Mouse (Mus musculus) MEL (cell line): ENCODE measurements at regions not wholly inside any gene's neighbourhood (a gene's known extent, or its start where the extent isn't known, plus 50 kb on each side); places are given as distances from the start of the nearest gene placed in this dataset.

Source experiments
- DNase-seq: peaks from one replicate; pipeline ENCODE4 v3.0.0; 2011; ENCODE audit warnings: low read depth, low spot score
- H3K27ac ChIP-seq: 2 replicates; pipeline ENCODE4 v1.5.1; 2012; ENCODE audit warnings: low read depth, mild to moderate bottlenecking, control low read depth, low read length, moderate library complexity; ENCODE audit not compliant: control insufficient read depth
- H3K27me3 ChIP-seq, 2 experiments: fragments of 150-350 bp in 1 of 2; sonication (generic) in 1 of 2; 2 replicates each; pipeline ENCODE4 v1.6.1; 2012; ENCODE audit warnings: low read length in 2 of 2, mild to moderate bottlenecking in 2 of 2, improper control_type of control experiment in 1 of 2, moderate library complexity in 1 of 2; ENCODE audit not compliant: insufficient read depth in 2 of 2, control insufficient read depth in 1 of 2
- H3K36me3 ChIP-seq, 2 experiments: 2 replicates each; pipeline ENCODE4 v1.6.1; 2012 to 2014; ENCODE audit warnings: low read length in 2 of 2, improper control_type of control experiment in 1 of 2, inconsistent platforms in 1 of 2, mild to moderate bottlenecking in 1 of 2; ENCODE audit not compliant: insufficient read depth in 2 of 2, control insufficient read depth in 1 of 2
- H3K4me1 ChIP-seq, 2 experiments: fragments of 150-350 bp in 1 of 2; sonication (generic) in 1 of 2; 2 replicates each; pipeline ENCODE4 v1.6.1; 2012; ENCODE audit warnings: low read length in 2 of 2, improper control_type of control experiment in 1 of 2, mild to moderate bottlenecking in 1 of 2; ENCODE audit not compliant: insufficient read depth in 2 of 2, control insufficient read depth in 1 of 2
- H3K4me3 ChIP-seq, 2 experiments: fragments of 150-350 bp in 1 of 2; sonication (generic) in 1 of 2; 2 replicates each; pipeline ENCODE4 v1.5.1; 2012; ENCODE audit warnings: low read depth in 2 of 2, low read length in 2 of 2, mild to moderate bottlenecking in 2 of 2, moderate library complexity in 2 of 2, control low read depth in 1 of 2, improper control_type of control experiment in 1 of 2; ENCODE audit not compliant: control insufficient read depth in 1 of 2, insufficient read depth in 1 of 2
- H3K79me2 ChIP-seq: 2 replicates; pipeline ENCODE4 v1.6.1; 2012; ENCODE audit warnings: mild to moderate bottlenecking, low read length, moderate library complexity; ENCODE audit not compliant: control insufficient read depth, poor library complexity, insufficient read depth
- H3K9ac ChIP-seq: 2 replicates; pipeline ENCODE4 v1.6.1; 2012; ENCODE audit warnings: low read depth, mild to moderate bottlenecking, control low read depth, low read length, moderate library complexity; ENCODE audit not compliant: control insufficient read depth, poor library complexity, severe bottlenecking
- H3K9me3 ChIP-seq: fragments of 150-350 bp; sonication (generic); replicated peaks from 2 replicates; pipeline ENCODE4 v1.6.1; 2012; ENCODE audit warnings: mild to moderate bottlenecking, low read length, improper control_type of control experiment, moderate library complexity; ENCODE audit not compliant: insufficient read depth
- BHLHE40 ChIP-seq: IDR thresholded peaks from 2 replicates; pipeline ENCODE4 v1.6.1; 2012; ENCODE audit warnings: low read depth, mild to moderate bottlenecking, inconsistent platforms, low read length, improper control_type of control experiment, borderline replicate concordance
- CHD2 ChIP-seq: IDR thresholded peaks from 2 replicates; pipeline ENCODE4 v1.6.1; 2011; ENCODE audit warnings: low read length, improper control_type of control experiment
- CTCF ChIP-seq, 3 experiments: IDR thresholded peaks in 2 of 3; conservative IDR thresholded peaks in 1 of 3; 2 replicates each; pipeline ENCODE4 v1.5.1; 2011 to 2012; ENCODE audit warnings: low read length in 3 of 3, low read depth in 2 of 3, mild to moderate bottlenecking in 2 of 3, improper control_type of control experiment in 1 of 3, inconsistent platforms in 1 of 3, mixed read lengths in 1 of 3, moderate library complexity in 1 of 3; ENCODE audit not compliant: control insufficient read depth in 1 of 3, insufficient read depth in 1 of 3, poor library complexity in 1 of 3, severe bottlenecking in 1 of 3
- HCFC1 ChIP-seq: IDR thresholded peaks from 2 replicates; pipeline ENCODE4 v1.6.1; 2012; ENCODE audit warnings: low read depth, mild to moderate bottlenecking, inconsistent platforms, low read length, improper control_type of control experiment, moderate library complexity
- MAX ChIP-seq: IDR thresholded peaks from 2 replicates; pipeline ENCODE4 v1.6.1; 2011; ENCODE audit warnings: low read length, improper control_type of control experiment
- MEF2A ChIP-seq: IDR thresholded peaks from 2 replicates; pipeline ENCODE4 v1.6.1; 2014; ENCODE audit warnings: low read depth, mild to moderate bottlenecking, inconsistent platforms, low read length, improper control_type of control experiment; ENCODE audit not compliant: poor library complexity, insufficient replicate concordance, severe bottlenecking; ENCODE audit errors: extremely low read depth
- MXI1 ChIP-seq: IDR thresholded peaks from 2 replicates; pipeline ENCODE4 v1.6.1; 2011; ENCODE audit warnings: mild to moderate bottlenecking, low read depth, low read length, improper control_type of control experiment
- NRF1 ChIP-seq: IDR thresholded peaks from 2 replicates; pipeline ENCODE4 v1.6.1; 2014; ENCODE audit warnings: low read depth, mild to moderate bottlenecking, inconsistent platforms, low read length, improper control_type of control experiment, moderate library complexity; ENCODE audit not compliant: poor library complexity, insufficient read depth, severe bottlenecking
- POLR2AphosphoS2 ChIP-seq: IDR thresholded peaks from 2 replicates; pipeline ENCODE4 v1.6.1; 2011; ENCODE audit warnings: low read length, improper control_type of control experiment
- POLR2AphosphoS5 ChIP-seq: IDR thresholded peaks from 2 replicates; pipeline ENCODE4 v1.6.1; 2012; ENCODE audit warnings: low read depth, borderline replicate concordance, mild to moderate bottlenecking, inconsistent platforms, low read length, moderate library complexity, mixed read lengths
- RAD21 ChIP-seq: IDR thresholded peaks from 2 replicates; pipeline ENCODE4 v1.6.1; 2011; ENCODE audit warnings: mild to moderate bottlenecking, low read depth, low read length, improper control_type of control experiment
- TBP ChIP-seq: IDR thresholded peaks from 2 replicates; pipeline ENCODE4 v1.8.0; 2011; ENCODE audit warnings: low read depth, low read length, improper control_type of control experiment
- ZMIZ1 ChIP-seq: IDR thresholded peaks from 2 replicates; pipeline ENCODE4 v1.6.1; 2012; ENCODE audit warnings: low read depth, mild to moderate bottlenecking, inconsistent platforms, low read length, improper control_type of control experiment, moderate library complexity
- ZNF384 ChIP-seq: IDR thresholded peaks from 2 replicates; pipeline ENCODE4 v1.6.1; 2012; ENCODE audit warnings: low read depth, mild to moderate bottlenecking, inconsistent platforms, low read length, improper control_type of control experiment

- H3K27ac ChIP-seq, result no peak overlapping the region
- no peak overlapping the region for H3K9ac ChIP-seq
- no peaks in the 10 kb centered on the region for H3K9me3 ChIP-seq
- no peaks in the 10 kb centered on the region for H3K4me1 ChIP-seq
- H3K27me3 ChIP-seq, result no peaks in the 10 kb centered on the region
- no peak for DNase-seq
- H3K36me3 ChIP-seq, result no peaks in the 10 kb centered on the region
- no peak overlapping the region for H3K4me3 ChIP-seq
- no peaks in the 10 kb centered on the region for H3K79me2 ChIP-seq
- TF ChIP-seq CHD2 (no peak), ZNF384 (no peak), TBP (no peak), NRF1 (no peak), MXI1 (no peak), HCFC1 (no peak), POLR2AphosphoS2 (no peak), BHLHE40 (no peak), POLR2AphosphoS5 (no peak), MEF2A (no peak)
Measured at GRCm38 (mm10) chr10:118517995-118518394, 77.1 kb downstream of the Ifng start.

DNA sequence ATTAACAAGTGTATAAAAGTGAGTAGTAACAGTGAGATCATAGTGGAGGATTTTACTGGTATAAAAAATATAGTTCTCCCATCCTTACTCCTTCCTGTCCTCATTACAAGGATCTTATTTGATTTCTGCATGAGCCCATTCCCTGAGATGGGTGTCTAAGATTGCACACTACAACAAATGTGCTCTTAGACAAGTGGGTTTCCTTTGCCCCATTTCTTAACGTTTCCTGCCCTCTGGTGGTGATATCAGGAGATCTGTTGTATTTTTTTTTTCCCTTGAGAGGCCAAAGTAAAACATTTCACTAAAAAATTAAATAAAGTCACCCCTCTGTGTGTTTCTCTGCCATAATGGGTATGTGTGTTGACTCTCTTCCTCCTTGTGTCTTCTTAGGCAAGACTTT, 105.1 kb downstream of the Ifng start:
- no peak overlapping the region for H3K4me3 ChIP-seq
- H3K9me3 ChIP-seq, result no peaks in the 10 kb centered on the region
- H3K4me1 ChIP-seq, result no peaks in the 10 kb centered on the region
- H3K36me3 ChIP-seq, result no peaks in the 10 kb centered on the region
- no peaks in the 10 kb centered on the region for H3K79me2 ChIP-seq
- no peak overlapping the region for H3K9ac ChIP-seq
- DNase-seq, result no peak
- TF ChIP-seq TBP (no peak), CTCF (IDR thresholded peaks at IDR 0.05 in 2 of 3, conservative IDR thresholded peaks at IDR 0.05 in 1 of 3; ENCODE audit: control insufficient read depth in 1 of 3, insufficient read depth in 1 of 3, low read depth in 2 of 3, low read length in 3 of 3, poor library complexity in 1 of 3, severe bottlenecking in 1 of 3) (peak in 1 of 3 experiments; percentile 2; a peak in 1 of 6 replicates), RAD21 (peak; percentile 16), MAX (no peak)
- H3K27ac ChIP-seq, result no peak overlapping the region
- no peaks in the 10 kb centered on the region for H3K27me3 ChIP-seq

GRCm38 (mm10) chr10:118550201-118550600, 109.4 kb downstream of the Ifng start:
- no peak for TF ChIP-seq ZMIZ1
- no peaks in the 10 kb centered on the region for H3K36me3 ChIP-seq
- no peak overlapping the region for H3K27ac ChIP-seq
- no peaks in the 10 kb centered on the region for H3K9me3 ChIP-seq
- no peaks in the 10 kb centered on the region for H3K27me3 ChIP-seq
- no peak overlapping the region for H3K4me3 ChIP-seq
- no peak overlapping the region for H3K9ac ChIP-seq
- no peaks in the 10 kb centered on the region for H3K4me1 ChIP-seq
- no peaks in the 10 kb centered on the region for H3K79me2 ChIP-seq
- DNase-seq, result no peak
